18 mouse cellular contexts compared by ENCODE assay signal in genomic region chr4:138380132-138380689, GRCm38 (mm10). TPM values are rescaled to one million over a fixed set of nuclear protein-coding genes. Genes with fewer than 3 reads are reported as not detected.
A peak's percentile ranks its signal among the peaks of the same experiment; 100 is the strongest.
DNase-seq lines count a peak whose midpoint lies in the region; ATAC-seq and TF ChIP-seq lines count a peak whose summit lies in the region.
"Had no signal": no experiment of that assay in that cellular context is flagged by ENCODE, and none has a peak within 500 bp of the region (broad histone marks: within the 10 kb centered on the region; RNA-seq: fewer than 3 reads in every experiment).

No protein-coding gene starts in this region.

- H3K36me3 ChIP-seq in forebrain, embryonic 13.5 days (ENCODE audit: poor library complexity, severe bottlenecking) = no peaks in the 10 kb centered on the region
- no peaks in the 10 kb centered on the region for H3K36me3 ChIP-seq in forebrain, embryonic 15.5 days
- H3K36me3 ChIP-seq in neural tube, embryonic 12.5 days = no peaks in the 10 kb centered on the region
- no peaks in the 10 kb centered on the region for H3K36me3 ChIP-seq in neural tube, embryonic 15.5 days
- H3K36me3 ChIP-seq in hindbrain, postnatal 0 days (ENCODE audit: insufficient read depth, low read length) = no peaks in the 10 kb centered on the region
- H3K36me3 ChIP-seq: heart, embryonic 10.5 days; liver, embryonic 13.5 days had no signal

- 41% methylated on average over 10 of the region's 10 CpGs for WGBS in forebrain, embryonic 13.5 days
- 37% methylated on average over 10 of the region's 10 CpGs for WGBS in forebrain, embryonic 15.5 days
- 40% methylated on average over 10 of the region's 10 CpGs for WGBS in neural tube, embryonic 12.5 days
- 27% methylated on average over 10 of the region's 10 CpGs for WGBS in neural tube, embryonic 15.5 days
- WGBS in hindbrain, postnatal 0 days = 19% methylated on average over 10 of the region's 10 CpGs

- H3K9me3 ChIP-seq in forebrain, embryonic 13.5 days (replicated peaks) = no peaks in the 10 kb centered on the region
- no peaks in the 10 kb centered on the region for H3K9me3 ChIP-seq in forebrain, embryonic 15.5 days
- no peaks in the 10 kb centered on the region for H3K9me3 ChIP-seq in neural tube, embryonic 12.5 days
- H3K9me3 ChIP-seq in neural tube, embryonic 15.5 days (replicated peaks) = no peaks in the 10 kb centered on the region
- H3K9me3 ChIP-seq in hindbrain, postnatal 0 days (ENCODE audit: low read length) = no peaks in the 10 kb centered on the region
- H3K9me3 ChIP-seq: heart, embryonic 10.5 days; liver, embryonic 13.5 days had no signal

- DNase-seq in hindbrain, postnatal 0 days (ENCODE audit: low spot score) = peak; percentile 58
- no peak for DNase-seq in urinary bladder, postnatal 14 days (ENCODE audit: low spot score)
- no peak for DNase-seq in urinary bladder, adult 2 months (ENCODE audit: low spot score)
- DNase-seq: B cell, adult 2 months; cerebellum, adult 18-20 months; gastrocnemius, postnatal 36 days; kidney, postnatal 36 days; liver, embryonic 13.5 days had no signal

- no peak overlapping the region for H3K4me3 ChIP-seq in forebrain, embryonic 13.5 days
- no peak overlapping the region for H3K4me3 ChIP-seq in forebrain, embryonic 15.5 days
- H3K4me3 ChIP-seq in neural tube, embryonic 12.5 days = no peak overlapping the region
- H3K4me3 ChIP-seq in neural tube, embryonic 15.5 days (replicated peaks) = no peak overlapping the region
- no peak overlapping the region for H3K4me3 ChIP-seq in hindbrain, postnatal 0 days (ENCODE audit: low read length)
- H3K4me3 ChIP-seq: heart, embryonic 10.5 days; liver, embryonic 13.5 days had no signal

- no peak for ATAC-seq in forebrain, embryonic 13.5 days
- ATAC-seq in forebrain, embryonic 15.5 days (replicated peaks) = no peak
- no peak for ATAC-seq in neural tube, embryonic 12.5 days (ENCODE audit: low FRiP score, low read depth)
- ATAC-seq in neural tube, embryonic 15.5 days (ENCODE audit: low FRiP score) = no peak
- peak; percentile 43; the same call in 1 of the 2 replicates for ATAC-seq in hindbrain, postnatal 0 days
- ATAC-seq: intestine, postnatal 0 days had no signal

- H3K4me2 ChIP-seq in forebrain, embryonic 13.5 days = no peak overlapping the region
- no peak overlapping the region for H3K4me2 ChIP-seq in forebrain, embryonic 15.5 days (replicated peaks)
- 0 out of 2 replicates have a peak overlapping the region, but pooled peaks have one; percentile 0 for H3K4me2 ChIP-seq in neural tube, embryonic 12.5 days (replicated peaks)
- no peak overlapping the region for H3K4me2 ChIP-seq in neural tube, embryonic 15.5 days
- H3K4me2 ChIP-seq in hindbrain, postnatal 0 days (ENCODE audit: low read depth, low read length) = no peak overlapping the region
- H3K4me2 ChIP-seq: liver, embryonic 13.5 days had no signal

- H3K27me3 ChIP-seq in forebrain, embryonic 13.5 days = no peaks in the 10 kb centered on the region
- H3K27me3 ChIP-seq in forebrain, embryonic 15.5 days = no peaks in the 10 kb centered on the region
- no peaks in the 10 kb centered on the region for H3K27me3 ChIP-seq in neural tube, embryonic 12.5 days (replicated peaks)
- no peaks in the 10 kb centered on the region for H3K27me3 ChIP-seq in neural tube, embryonic 15.5 days (replicated peaks)
- no peaks in the 10 kb centered on the region for H3K27me3 ChIP-seq in hindbrain, postnatal 0 days (ENCODE audit: insufficient read depth, low read length)

- H3K9ac ChIP-seq in forebrain, embryonic 13.5 days = no peak overlapping the region
- no peak overlapping the region for H3K9ac ChIP-seq in forebrain, embryonic 15.5 days (replicated peaks)
- no peak overlapping the region for H3K9ac ChIP-seq in neural tube, embryonic 12.5 days
- no peak overlapping the region for H3K9ac ChIP-seq in neural tube, embryonic 15.5 days (replicated peaks)
- no peak overlapping the region for H3K9ac ChIP-seq in hindbrain, postnatal 0 days (replicated peaks; ENCODE audit: low read length)
- H3K9ac ChIP-seq: liver, embryonic 13.5 days had no signal

- TF ChIP-seq CTCF in hindbrain, postnatal 0 days (IDR thresholded peaks at IDR 0.05; ENCODE audit: low read depth) = no peak

- H3K27ac ChIP-seq in forebrain, embryonic 13.5 days = peak overlapping the region; percentile 25; the same call in 1 of the 2 replicates
- H3K27ac ChIP-seq in forebrain, embryonic 15.5 days (replicated peaks) = no peak overlapping the region
- no peak overlapping the region for H3K27ac ChIP-seq in neural tube, embryonic 12.5 days
- no peak overlapping the region for H3K27ac ChIP-seq in neural tube, embryonic 15.5 days (replicated peaks)
- H3K27ac ChIP-seq in hindbrain, postnatal 0 days = peak overlapping the region; percentile 54
- H3K27ac ChIP-seq: heart, embryonic 10.5 days; liver, embryonic 13.5 days had no signal

- peaks cover 11% of the 10 kb centered on the region for H3K4me1 ChIP-seq in forebrain, embryonic 13.5 days
- H3K4me1 ChIP-seq in forebrain, embryonic 15.5 days = peaks cover 3% of the 10 kb centered on the region; the same call in 1 of the 2 replicates
- H3K4me1 ChIP-seq in neural tube, embryonic 12.5 days = peaks cover 13% of the 10 kb centered on the region
- H3K4me1 ChIP-seq in neural tube, embryonic 15.5 days = peaks cover 14% of the 10 kb centered on the region
- H3K4me1 ChIP-seq in hindbrain, postnatal 0 days (ENCODE audit: insufficient read depth, low read length) = peaks cover 12% of the 10 kb centered on the region; the same call in 1 of the 2 replicates
- H3K4me1 ChIP-seq: heart, embryonic 10.5 days; liver, embryonic 13.5 days had no signal

RNA-seq across cellular contexts. Expression of gene Cda, which starts 12.4 kb away (rescaled TPM):
- 1.9 and 2.2 TPM in 2 replicates for polyA plus RNA-seq in forebrain, embryonic 13.5 days (2015; fragmentation: Nextera tagmentation; extraction: Ambion mirVana)
- 1.4 and 2.2 TPM in 2 replicates for polyA plus RNA-seq in forebrain, embryonic 15.5 days (2015; fragmentation: Nextera tagmentation; extraction: Ambion mirVana)
- 4.3 and 4.9 TPM in 2 replicates for polyA plus RNA-seq in neural tube, embryonic 12.5 days (2016; fragmentation: Nextera tagmentation; extraction: Ambion mirVana)
- 10.1 and 11.9 TPM in 2 replicates for polyA plus RNA-seq in neural tube, embryonic 15.5 days (2015; fragmentation: Nextera tagmentation; extraction: Ambion mirVana)
- total RNA-seq in hindbrain, postnatal 0 days (2014; rRNA removed) = 9.5 and 20.5 TPM in 2 replicates
- 12.1 and 15.1 TPM in 2 replicates for polyA plus RNA-seq in hindbrain, postnatal 0 days (2015; fragmentation: Nextera tagmentation; extraction: Ambion mirVana)
- 3.3 and 4.1 TPM in 2 replicates for polyA plus RNA-seq in urinary bladder, adult 2 months (2012; rRNA removed)
- total RNA-seq: common myeloid progenitor, adult 5-6 weeks; megakaryocyte, adult 5-6 weeks had no signal

RNA-seq across cellular contexts. Expression of gene Fam43b, which starts 16.1 kb away (rescaled TPM):
- polyA plus RNA-seq in forebrain, embryonic 13.5 days (2015; fragmentation: Nextera tagmentation; extraction: Ambion mirVana) = 0.84 and 0.96 TPM in 2 replicates
- 4.7 and 7.2 TPM in 2 replicates for polyA plus RNA-seq in forebrain, embryonic 15.5 days (2015; fragmentation: Nextera tagmentation; extraction: Ambion mirVana)
- polyA plus RNA-seq in neural tube, embryonic 12.5 days (2016; fragmentation: Nextera tagmentation; extraction: Ambion mirVana) = 0.91 and 1.3 TPM in 2 replicates
- 13.9 and 14.3 TPM in 2 replicates for polyA plus RNA-seq in neural tube, embryonic 15.5 days (2015; fragmentation: Nextera tagmentation; extraction: Ambion mirVana)
- 16.6 and 23.8 TPM in 2 replicates for total RNA-seq in hindbrain, postnatal 0 days (2014; rRNA removed)
- 17.9 and 18.6 TPM in 2 replicates for polyA plus RNA-seq in hindbrain, postnatal 0 days (2015; fragmentation: Nextera tagmentation; extraction: Ambion mirVana)
- 0.04 TPM in 1 of 2 replicates, not detected in the other for polyA plus RNA-seq in urinary bladder, adult 2 months (2012; rRNA removed)
- total RNA-seq: common myeloid progenitor, adult 5-6 weeks; gastrocnemius, postnatal 36 days; megakaryocyte, adult 5-6 weeks had no signal
- polyA plus RNA-seq: intestine, postnatal 0 days; limb, embryonic 11.5 days; liver, embryonic 13.5 days; lung, postnatal 0 days had no signal

RNA-seq across cellular contexts. Expression of gene Pink1, which starts 54.1 kb away (rescaled TPM):
- polyA plus RNA-seq in forebrain, embryonic 13.5 days (2015; fragmentation: Nextera tagmentation; extraction: Ambion mirVana) = 62.4 and 64.2 TPM in 2 replicates
- polyA plus RNA-seq in forebrain, embryonic 15.5 days (2015; fragmentation: Nextera tagmentation; extraction: Ambion mirVana) = 89.6 and 98.5 TPM in 2 replicates
- polyA plus RNA-seq in neural tube, embryonic 12.5 days (2016; fragmentation: Nextera tagmentation; extraction: Ambion mirVana) = 82.7 and 87.3 TPM in 2 replicates
- 87.9 and 103 TPM in 2 replicates for polyA plus RNA-seq in neural tube, embryonic 15.5 days (2015; fragmentation: Nextera tagmentation; extraction: Ambion mirVana)
- 288 and 303 TPM in 2 replicates for total RNA-seq in hindbrain, postnatal 0 days (2014; rRNA removed)
- 143 and 144 TPM in 2 replicates for polyA plus RNA-seq in hindbrain, postnatal 0 days (2015; fragmentation: Nextera tagmentation; extraction: Ambion mirVana)
- polyA plus RNA-seq in urinary bladder, adult 2 months (2012; rRNA removed) = 92.3 and 122 TPM in 2 replicates

RNA-seq across cellular contexts. Expression of gene Mul1, which starts 54.3 kb away (rescaled TPM):
- 18.6 and 19.2 TPM in 2 replicates for polyA plus RNA-seq in forebrain, embryonic 13.5 days (2015; fragmentation: Nextera tagmentation; extraction: Ambion mirVana)
- 18.5 and 19.0 TPM in 2 replicates for polyA plus RNA-seq in forebrain, embryonic 15.5 days (2015; fragmentation: Nextera tagmentation; extraction: Ambion mirVana)
- 15.6 and 15.8 TPM in 2 replicates for polyA plus RNA-seq in neural tube, embryonic 12.5 days (2016; fragmentation: Nextera tagmentation; extraction: Ambion mirVana)
- 20.0 and 21.8 TPM in 2 replicates for polyA plus RNA-seq in neural tube, embryonic 15.5 days (2015; fragmentation: Nextera tagmentation; extraction: Ambion mirVana)
- total RNA-seq in hindbrain, postnatal 0 days (2014; rRNA removed) = 36.2 and 39.1 TPM in 2 replicates
- polyA plus RNA-seq in hindbrain, postnatal 0 days (2015; fragmentation: Nextera tagmentation; extraction: Ambion mirVana) = 19.1 and 21.6 TPM in 2 replicates
- 12.9 and 17.8 TPM in 2 replicates for polyA plus RNA-seq in urinary bladder, adult 2 months (2012; rRNA removed)

Comparison
In these comparisons a context has a peak if more than half of its experiments do, and no peak if none do; other contexts are left out.
1. H3K27ac ChIP-seq: peak in forebrain, embryonic 13.5 days (single experiment) and hindbrain, postnatal 0 days (single experiment); none in forebrain, embryonic 15.5 days (single experiment), neural tube, embryonic 12.5 days (single experiment) and neural tube, embryonic 15.5 days (single experiment).